Mouse (Mus musculus): ENCODE measurements around the gene Vmn1r44. TPM values are rescaled to one million over a fixed set of nuclear protein-coding genes. Genes with fewer than 3 reads are reported as not detected.
A peak's percentile ranks its signal among the peaks of the same experiment; 100 is the strongest.
"Not testable (repeated sequence)": the region's sequence is repeated elsewhere in the genome, so short reads cannot be mapped to it uniquely, and the experiment has no call there.

Vmn1r44 gene
- polyA plus RNA-seq, 1 experiment from 2014 or later, result not detected

GRCm38 (mm10) chr6:89880867-89881266, 2.6 kb upstream of the Vmn1r44 start:
- H3K36me3 ChIP-seq (ENCODE audit: insufficient read depth), result no peaks in the 10 kb centered on the region
- DNase-seq, result no peak
- no peaks in the 10 kb centered on the region for H3K27me3 ChIP-seq (ENCODE audit: insufficient read depth, low read length)
- H3K4me2 ChIP-seq, result no peak overlapping the region
- no peak for TF ChIP-seq CTCF (IDR thresholded peaks at IDR 0.05; ENCODE audit: low read depth)
- no peaks in the 10 kb centered on the region for H3K4me1 ChIP-seq (ENCODE audit: insufficient read depth)
- no peak for ATAC-seq (ENCODE audit: insufficient read depth)
- no peaks in the 10 kb centered on the region for H3K9me3 ChIP-seq (ENCODE audit: low read depth, low read length)
- H3K27ac ChIP-seq (ENCODE audit: low read depth), result no peak overlapping the region
- H3K9ac ChIP-seq, result no peak overlapping the region
- H3K4me3 ChIP-seq (ENCODE audit: low read depth, low read length), result no peak overlapping the region

- DNase-seq (no peak), ATAC-seq (ENCODE audit: insufficient read depth) (no peak)
- H3K4me1 ChIP-seq (ENCODE audit: insufficient read depth), result no peaks in the 10 kb centered on the region
- H3K9ac ChIP-seq, result no peak overlapping the region
- H3K9me3 ChIP-seq (ENCODE audit: low read depth, low read length), result no peaks in the 10 kb centered on the region
- TF ChIP-seq CTCF (IDR thresholded peaks at IDR 0.05; ENCODE audit: low read depth), result no peak
- no peak overlapping the region for H3K4me3 ChIP-seq (ENCODE audit: low read depth, low read length)
- no peak overlapping the region for H3K4me2 ChIP-seq
- H3K27me3 ChIP-seq (ENCODE audit: insufficient read depth, low read length), result no peaks in the 10 kb centered on the region
- no peaks in the 10 kb centered on the region for H3K36me3 ChIP-seq (ENCODE audit: insufficient read depth)
- 37% methylated on average over 2 of the region's 2 CpGs for WGBS
- no peak overlapping the region for H3K27ac ChIP-seq (ENCODE audit: low read depth)
Observed at GRCm38 (mm10) chr6:89883812-89884211, 352 bp downstream of the Vmn1r44 start.

- ATAC-seq (ENCODE audit: insufficient read depth); H3K27me3 ChIP-seq (ENCODE audit: insufficient read depth, low read length): not testable (repeated sequence)
Observed at GRCm38 (mm10) chr6:89940498-89940897, 57.0 kb downstream of the Vmn1r44 start, which contains the start of gene Vmn1r45. Gene Vmn1r45, minus strand, starts transcription at chr6:89940598.

GRCm38 (mm10) chr6:89940926-89941325, 57.5 kb downstream of the Vmn1r44 start:
- no peaks in the 10 kb centered on the region for H3K4me1 ChIP-seq (ENCODE audit: insufficient read depth)
- H3K9ac ChIP-seq, result no peak overlapping the region
- no peak overlapping the region for H3K4me2 ChIP-seq
- H3K27ac ChIP-seq (ENCODE audit: low read depth), result no peak overlapping the region
- no peak overlapping the region for H3K4me3 ChIP-seq (ENCODE audit: low read depth, low read length)
- no peaks in the 10 kb centered on the region for H3K36me3 ChIP-seq (ENCODE audit: insufficient read depth)
- no peak for TF ChIP-seq CTCF (IDR thresholded peaks at IDR 0.05; ENCODE audit: low read depth)
- H3K9me3 ChIP-seq (ENCODE audit: low read depth, low read length), result no peaks in the 10 kb centered on the region
- DNase-seq, result peak; percentile 1
- 74% methylated on average over 2 of the region's 2 CpGs for WGBS
- no peaks in the 10 kb centered on the region for H3K27me3 ChIP-seq (ENCODE audit: insufficient read depth, low read length)
- ATAC-seq (ENCODE audit: insufficient read depth), result no peak

More at GRCm38 (mm10) chr6:89940498-89940897, 57.0 kb downstream of the Vmn1r44 start, which contains the start of gene Vmn1r45:
- H3K4me2 ChIP-seq; H3K27ac ChIP-seq (ENCODE audit: low read depth); DNase-seq; H3K9me3 ChIP-seq (ENCODE audit: low read depth, low read length); H3K4me3 ChIP-seq (ENCODE audit: low read depth, low read length); H3K4me1 ChIP-seq (ENCODE audit: insufficient read depth); H3K9ac ChIP-seq; H3K36me3 ChIP-seq (ENCODE audit: insufficient read depth): not testable (repeated sequence)
- 91% methylated on average over 2 of the region's 2 CpGs for WGBS

Other genes starting within 250 kb of the Vmn1r44 start
- 14.6 and 14.9 TPM in 2 replicates for gene Txnrd3, start 239.7 kb upstream of the Vmn1r44 start, polyA plus RNA-seq (2014; fragmentation: Nextera tagmentation; extraction: Ambion mirVana)
- gene Vmn1r40, start 176.1 kb upstream of the Vmn1r44 start, polyA plus RNA-seq (2014; fragmentation: Nextera tagmentation; extraction: Ambion mirVana), result not detected in 2 replicates
- gene Vmn1r41, start 142.9 kb upstream of the Vmn1r44 start, polyA plus RNA-seq (2014; fragmentation: Nextera tagmentation; extraction: Ambion mirVana), result not detected in 2 replicates
- gene Vmn1r42, start 7.2 kb upstream of the Vmn1r44 start, polyA plus RNA-seq (2014; fragmentation: Nextera tagmentation; extraction: Ambion mirVana), result not detected in 2 replicates
- not detected in 2 replicates for gene Vmn1r43, start 7.2 kb upstream of the Vmn1r44 start, polyA plus RNA-seq (2014; fragmentation: Nextera tagmentation; extraction: Ambion mirVana)
- not detected in 2 replicates for gene Vmn1r45, start 56.9 kb downstream of the Vmn1r44 start, polyA plus RNA-seq (2014; fragmentation: Nextera tagmentation; extraction: Ambion mirVana)
- gene Vmn1r46, start 85.7 kb downstream of the Vmn1r44 start, polyA plus RNA-seq (2014; fragmentation: Nextera tagmentation; extraction: Ambion mirVana), result not detected in 2 replicates
- not detected in 2 replicates for gene Vmn1r47, start 132.5 kb downstream of the Vmn1r44 start, polyA plus RNA-seq (2014; fragmentation: Nextera tagmentation; extraction: Ambion mirVana)
- not detected in 2 replicates for gene Vmn1r48, start 153.2 kb downstream of the Vmn1r44 start, polyA plus RNA-seq (2014; fragmentation: Nextera tagmentation; extraction: Ambion mirVana)
- not detected in 2 replicates for gene Vmn1r49, start 194.8 kb downstream of the Vmn1r44 start, polyA plus RNA-seq (2014; fragmentation: Nextera tagmentation; extraction: Ambion mirVana)
- not detected in 2 replicates for gene Vmn1r50, start 217.8 kb downstream of the Vmn1r44 start, polyA plus RNA-seq (2014; fragmentation: Nextera tagmentation; extraction: Ambion mirVana)
- gene Vmn1r51, start 238.9 kb downstream of the Vmn1r44 start, polyA plus RNA-seq (2014; fragmentation: Nextera tagmentation; extraction: Ambion mirVana), result not detected in 2 replicates